Mouse (Mus musculus) liver, embryonic 12.5 days (tissue): ENCODE measurements around the gene Fbxw25. TPM values are rescaled to one million over a fixed set of nuclear protein-coding genes. Genes with fewer than 3 reads are reported as not detected.
"Not testable (repeated sequence)": the region's sequence is repeated elsewhere in the genome, so short reads cannot be mapped to it uniquely, and the experiment has no call there.

Experiments
- ATAC-seq: fragments of 200-750 bp; cut with Nextera tagmentation; 2 replicates; pipeline ENCODE4 v1.8.0; 2017; ENCODE audit warnings: moderate number of reproducible peaks, mild to moderate bottlenecking, moderate library complexity
- H3K27ac ChIP-seq: fragments of 300-500 bp; sonication (generic); 2 replicates; pipeline ENCODE4 v1.5.1; 2016; ENCODE audit warnings: mild to moderate bottlenecking
- H3K27me3 ChIP-seq: fragments of 300-500 bp; sonication (generic); replicated peaks from 2 replicates; pipeline ENCODE4 v1.6.1; 2016; ENCODE audit warnings: mild to moderate bottlenecking, moderate library complexity
- H3K36me3 ChIP-seq: fragments of 300-500 bp; sonication (generic); 2 replicates; pipeline ENCODE4 v1.6.1; 2016; ENCODE audit warnings: mild to moderate bottlenecking, moderate library complexity
- H3K4me1 ChIP-seq: fragments of 300-500 bp; sonication (generic); 2 replicates; pipeline ENCODE4 v1.6.1; 2016
- H3K4me2 ChIP-seq: fragments of 300-500 bp; sonication (generic); 2 replicates; pipeline ENCODE4 v1.6.1; 2016; ENCODE audit warnings: mild to moderate bottlenecking, moderate library complexity
- H3K4me3 ChIP-seq: fragments of 300-500 bp; sonication (generic); 2 replicates; pipeline ENCODE4 v1.5.1; 2016; ENCODE audit warnings: mild to moderate bottlenecking, moderate library complexity
- H3K9ac ChIP-seq: fragments of 300-500 bp; sonication (generic); 2 replicates; pipeline ENCODE4 v1.6.1; 2016; ENCODE audit warnings: mild to moderate bottlenecking, moderate library complexity
- H3K9me3 ChIP-seq: fragments of 300-500 bp; sonication (generic); replicated peaks from 2 replicates; pipeline ENCODE4 v1.6.1; 2016; ENCODE audit warnings: mild to moderate bottlenecking, moderate library complexity
- WGBS: fragments of 180-500 bp; shearing (Covaris S2); methylation state at CpG from one replicate; pipeline ENCODE4 v1.1.7; 2016; ENCODE audit not compliant: insufficient replicate concordance; 5-methylcytosine and 5-hydroxymethylcytosine counted together
- polyA plus RNA-seq: library from polyadenylated mRNA; unstranded; fragments of >200 nt; fragmentation: Nextera tagmentation; extraction: Ambion mirVana; gene quantifications from 2 replicates; pipeline ENCODE4 v1.2.1, GENCODE M21; 2016

Gene Fbxw25
- not detected in 2 replicates for polyA plus RNA-seq

GRCm38 (mm10) chr9:109664552-109664951 is at the start of gene Fbxw25:
Fbxw25 (minus strand) TSS chr9:109664652.
- ATAC-seq, H3K9me3 ChIP-seq, H3K4me1 ChIP-seq, H3K4me3 ChIP-seq, H3K4me2 ChIP-seq, H3K27ac ChIP-seq, H3K9ac ChIP-seq, H3K27me3 ChIP-seq, H3K36me3 ChIP-seq: not testable (repeated sequence)
- 49% methylated on average over 2 of the region's 2 CpGs for WGBS

DNA sequence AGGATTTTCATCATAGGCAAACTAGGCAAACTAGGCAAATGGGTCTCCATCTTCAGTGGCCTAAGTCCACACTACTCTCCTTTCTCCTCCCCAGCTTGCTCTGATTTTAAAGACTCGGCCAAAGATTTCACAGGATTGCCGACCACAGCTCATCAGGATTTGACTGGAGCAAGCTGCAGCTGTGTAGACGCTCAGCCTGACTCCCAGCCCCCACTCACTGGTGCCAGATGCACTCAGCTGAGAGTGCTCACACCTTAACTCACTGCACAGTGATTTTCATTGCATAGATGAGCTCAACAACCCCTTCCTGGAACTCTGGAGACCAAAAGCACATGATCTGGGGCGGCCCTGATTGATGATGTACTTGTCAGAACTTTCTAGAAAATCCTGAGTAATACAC is 38.1 kb upstream of the Fbxw25 start, which contains the start of gene Fbxw18:
Gene Fbxw18 (minus strand): TSS at position 101 of the 400 bp plus-strand sequence.
- not testable (repeated sequence) for H3K27ac ChIP-seq, ATAC-seq, H3K9ac ChIP-seq, H3K9me3 ChIP-seq, H3K36me3 ChIP-seq, H3K4me1 ChIP-seq, H3K27me3 ChIP-seq, H3K4me2 ChIP-seq, H3K4me3 ChIP-seq
- 58% methylated on average over 4 of the region's 4 CpGs for WGBS

DNA sequence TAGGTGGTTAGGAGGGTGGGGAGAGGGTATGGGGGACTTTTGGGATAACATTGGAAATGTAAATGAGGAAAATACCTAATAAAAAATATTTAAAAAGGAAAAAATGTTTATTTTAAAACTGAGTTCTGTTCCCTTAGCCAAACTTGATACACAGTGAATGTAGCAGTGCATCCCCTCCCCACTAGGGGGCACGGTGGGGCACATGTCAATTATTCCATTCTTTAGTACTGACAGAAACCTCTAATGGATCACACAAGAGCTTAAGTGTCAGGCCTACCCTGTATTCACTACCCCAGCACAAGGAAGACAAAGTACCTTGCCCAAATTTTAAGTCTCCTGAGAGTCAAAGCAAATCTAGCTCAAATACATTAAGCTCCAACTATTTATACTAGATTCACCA is 20.8 kb upstream of the Fbxw25 start:
- Histone ChIP-seq H3K4me2 (no peak overlapping the region), H3K27ac (no peak overlapping the region), H3K27me3 (no peaks in the 10 kb centered on the region), H3K4me1 (no peaks in the 10 kb centered on the region), H3K4me3 (no peak overlapping the region), H3K9ac (no peak overlapping the region), H3K9me3 (no peaks in the 10 kb centered on the region), H3K36me3 (no peaks in the 10 kb centered on the region)
- WGBS, result 5% methylated on average over 1 of the region's 1 CpGs
- ATAC-seq, result no peak

DNA sequence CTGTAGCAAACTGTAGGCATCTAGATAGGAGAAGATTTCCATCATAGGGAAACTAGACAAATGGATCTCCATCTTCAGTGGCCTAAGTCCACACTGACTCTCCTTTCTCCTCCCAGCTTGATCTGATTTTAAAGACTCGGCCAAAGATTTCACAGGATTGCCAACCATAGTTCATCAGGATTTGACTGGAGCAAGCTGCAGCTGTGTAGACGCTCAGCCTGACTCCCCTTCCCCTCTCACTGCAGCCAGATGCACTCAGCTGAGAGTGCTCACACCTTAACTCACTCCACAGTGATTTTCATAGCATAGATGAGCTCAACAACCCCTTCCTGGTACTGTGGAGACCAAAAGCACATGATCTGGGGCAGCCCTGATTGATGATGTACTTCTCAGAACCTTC is 38.5 kb downstream of the Fbxw25 start, which contains the start of gene Fbxw24:
Gene Fbxw24 (minus strand): TSS at position 101 of the 400 bp plus-strand sequence.
- H3K9me3 ChIP-seq, H3K27ac ChIP-seq, H3K9ac ChIP-seq, H3K36me3 ChIP-seq, H3K4me2 ChIP-seq, H3K4me3 ChIP-seq, ATAC-seq, H3K4me1 ChIP-seq, H3K27me3 ChIP-seq: not testable (repeated sequence)
- 41% methylated on average over 2 of the region's 2 CpGs for WGBS

GRCm38 (mm10) chr9:109606837-109607236 is 57.6 kb downstream of the Fbxw25 start:
- ATAC-seq, H3K9me3 ChIP-seq, H3K4me2 ChIP-seq, H3K4me1 ChIP-seq, H3K36me3 ChIP-seq, H3K4me3 ChIP-seq, H3K9ac ChIP-seq, H3K27ac ChIP-seq, H3K27me3 ChIP-seq: not testable (repeated sequence)
- 31% methylated on average over 5 of the region's 5 CpGs for whole genome bisulfite sequencing

- 47% methylated on average over 2 of the region's 2 CpGs for WGBS
- ATAC-seq, H3K36me3 ChIP-seq, H3K27ac ChIP-seq, H3K4me3 ChIP-seq, H3K9ac ChIP-seq, H3K4me2 ChIP-seq, H3K9me3 ChIP-seq, H3K4me1 ChIP-seq, H3K27me3 ChIP-seq: not testable (repeated sequence)
Measured at GRCm38 (mm10) chr9:109602128-109602527, 62.3 kb downstream of the Fbxw25 start.

DNA sequence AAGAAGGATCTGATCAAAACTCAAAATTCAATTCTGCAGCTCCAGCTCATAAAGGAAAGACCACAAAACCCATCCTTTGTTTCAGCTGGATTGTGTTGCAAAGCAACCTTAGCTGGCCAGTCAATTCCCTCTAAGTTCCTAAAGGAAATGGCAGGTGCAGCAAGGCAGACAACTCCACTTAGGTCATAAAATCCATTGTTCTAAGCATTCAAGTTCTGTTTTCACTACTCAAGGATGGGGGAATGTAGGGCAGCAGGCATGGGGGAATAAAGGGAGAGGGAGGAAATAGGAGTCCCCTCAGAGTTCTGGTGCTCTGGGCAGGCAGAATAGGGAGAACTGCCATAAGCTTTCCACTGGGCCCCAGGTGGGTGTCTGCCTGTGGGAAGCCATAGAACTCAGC is 67.2 kb downstream of the Fbxw25 start:
- H3K9ac ChIP-seq, result no peak overlapping the region
- no peak overlapping the region for H3K27ac ChIP-seq
- H3K9me3 ChIP-seq, result no peaks in the 10 kb centered on the region
- H3K4me1 ChIP-seq, result no peaks in the 10 kb centered on the region
- H3K4me2 ChIP-seq, result no peak overlapping the region
- no peak for ATAC-seq
- no peaks in the 10 kb centered on the region for H3K27me3 ChIP-seq
- no peaks in the 10 kb centered on the region for H3K36me3 ChIP-seq
- H3K4me3 ChIP-seq, result no peak overlapping the region

Other genes starting within 250 kb of the Fbxw25 start
- gene Fbxw16, start 215.5 kb downstream of the Fbxw25 start, polyA plus RNA-seq, result not detected in 2 replicates
- not detected in 2 replicates for gene Fbxw19, start 168.8 kb downstream of the Fbxw25 start, polyA plus RNA-seq
- 0.13 TPM in 1 of 2 replicates, not detected in the other for gene Fbxw15, start 96.4 kb downstream of the Fbxw25 start, polyA plus RNA-seq
- not detected in 2 replicates for gene Fbxw24, start 38.6 kb downstream of the Fbxw25 start, polyA plus RNA-seq
- 0.08 and 0.13 TPM in 2 replicates for gene Fbxw18, start 38.0 kb upstream of the Fbxw25 start, polyA plus RNA-seq
- 0.08 TPM in 1 of 2 replicates, not detected in the other for gene Fbxw26, start 81.4 kb upstream of the Fbxw25 start, polyA plus RNA-seq
- gene Fbxw27, start 126.0 kb upstream of the Fbxw25 start, polyA plus RNA-seq, result not detected in 2 replicates
- gene Spink8, start 147.6 kb upstream of the Fbxw25 start, polyA plus RNA-seq, result not detected in 2 replicates
- gene Nme6, start 168.1 kb upstream of the Fbxw25 start, polyA plus RNA-seq, result 59.0 and 61.2 TPM in 2 replicates
- 25.2 and 31.4 TPM in 2 replicates for gene Camp, start 185.0 kb upstream of the Fbxw25 start, polyA plus RNA-seq
- gene Cdc25a, start 210.9 kb upstream of the Fbxw25 start, polyA plus RNA-seq, result 34.9 and 36.4 TPM in 2 replicates